Mouse (Mus musculus): ENCODE measurements around the gene Vps52.

Vps52 gene

GRCm38 (mm10) chr17:33943454-33943853 lies 12.2 kb upstream of the Vps52 start:
- DNase-seq (ENCODE audit: low spot score), result no peak

GRCm38 (mm10) chr17:33947430-33948089 lies 8.1 kb upstream of the Vps52 start:
- DNase-seq (ENCODE audit: low spot score), result peak; percentile 20

GRCm38 (mm10) chr17:33948090-33948904 lies 7.3 kb upstream of the Vps52 start:
- DNase-seq (ENCODE audit: low spot score), result no peak

- DNase-seq (ENCODE audit: low spot score), result peak; percentile 12
Observed at GRCm38 (mm10) chr17:33948905-33949537, 6.6 kb upstream of the Vps52 start.

- no peak for DNase-seq (ENCODE audit: low spot score)
Observed at GRCm38 (mm10) chr17:33950131-33950625, 5.4 kb upstream of the Vps52 start.

- peak; percentile 77 for DNase-seq (ENCODE audit: low spot score)
Observed at GRCm38 (mm10) chr17:33951021-33951946, 4.3 kb upstream of the Vps52 start, which contains the start of gene B3galt4. TSS of gene B3galt4 (minus strand) at chr17:33951488.

GRCm38 (mm10) chr17:33952015-33952414 lies 3.6 kb upstream of the Vps52 start:
- DNase-seq (ENCODE audit: low spot score), result peak; percentile 8

GRCm38 (mm10) chr17:33952879-33953278 lies 2.7 kb upstream of the Vps52 start:
- no peak for DNase-seq (ENCODE audit: low spot score)

GRCm38 (mm10) chr17:33953310-33953709 lies 2.3 kb upstream of the Vps52 start:
- peak; percentile 3 for DNase-seq (ENCODE audit: low spot score)

- DNase-seq (ENCODE audit: low spot score), result peak; percentile 3
Observed at GRCm38 (mm10) chr17:33953961-33954565, 1.5 kb upstream of the Vps52 start.

GRCm38 (mm10) chr17:33954646-33955554 lies 712 bp upstream of the Vps52 start:
- peak; percentile 10 for DNase-seq (ENCODE audit: low spot score)

- DNase-seq (ENCODE audit: low spot score), result peak; percentile 12
Observed at GRCm38 (mm10) chr17:33956336-33956735, 724 bp downstream of the Vps52 start.

- DNase-seq (ENCODE audit: low spot score), result no peak
Observed at GRCm38 (mm10) chr17:33957493-33957892, 1.9 kb downstream of the Vps52 start.

- peak; percentile 4 for DNase-seq (ENCODE audit: low spot score)
Observed at GRCm38 (mm10) chr17:33958451-33958850, 2.8 kb downstream of the Vps52 start.

GRCm38 (mm10) chr17:33959135-33959534 lies 3.5 kb downstream of the Vps52 start:
- peak; percentile 3 for DNase-seq (ENCODE audit: low spot score)

GRCm38 (mm10) chr17:33959948-33960347 lies 4.3 kb downstream of the Vps52 start:
- peak; percentile 5 for DNase-seq (ENCODE audit: low spot score)

GRCm38 (mm10) chr17:33962876-33963275 lies 7.3 kb downstream of the Vps52 start:
- DNase-seq (ENCODE audit: low spot score), result peak; percentile 3

- no peak for DNase-seq (ENCODE audit: low spot score)
Observed at GRCm38 (mm10) chr17:33965082-33965845, 9.7 kb downstream of the Vps52 start.

Data from layer of hippocampus, adult 11-12 months (tissue).